8 mouse cellular contexts compared by ENCODE assay signal in genomic region chr5:106695141-106695540, GRCm38 (mm10). TPM values are rescaled to one million over a fixed set of nuclear protein-coding genes. Genes with fewer than 3 reads are reported as not detected.
DNase-seq lines count a peak whose midpoint lies in the region; ATAC-seq and TF ChIP-seq lines count a peak whose summit lies in the region.

No protein-coding gene starts in this region.

- H3K27ac ChIP-seq in embryonic facial prominence, embryonic 12.5 days: peak overlapping the region; percentile 100
- peak overlapping the region; percentile 99; the same call in 1 of the 2 replicates for H3K27ac ChIP-seq in intestine, embryonic 15.5 days
- H3K27ac ChIP-seq in neural tube, embryonic 12.5 days: 0 out of 2 replicates have a peak overlapping the region, but pooled peaks have one; percentile 98

- peak overlapping the region; percentile 83 for H3K4me3 ChIP-seq in lung, adult 2 months (replicated peaks; ENCODE audit: extremely low read depth, low read depth, low read length)
- peak overlapping the region; percentile 78 for H3K4me3 ChIP-seq in embryonic facial prominence, embryonic 12.5 days
- H3K4me3 ChIP-seq in intestine, embryonic 15.5 days (replicated peaks): peak overlapping the region; percentile 91
- H3K4me3 ChIP-seq in neural tube, embryonic 12.5 days: peak overlapping the region; percentile 87

- H3K4me1 ChIP-seq in lung, adult 2 months (ENCODE audit: control insufficient read depth, insufficient read depth, low read length): peaks cover 10% of the 10 kb centered on the region
- peaks cover 14% of the 10 kb centered on the region for H3K4me1 ChIP-seq in embryonic facial prominence, embryonic 12.5 days
- peaks cover 9% of the 10 kb centered on the region; the same call in 1 of the 2 replicates for H3K4me1 ChIP-seq in intestine, embryonic 15.5 days (replicated peaks)
- peaks cover 17% of the 10 kb centered on the region for H3K4me1 ChIP-seq in neural tube, embryonic 12.5 days

- peak overlapping the region; percentile 62 for H3K4me2 ChIP-seq in embryonic facial prominence, embryonic 12.5 days (replicated peaks)
- peak overlapping the region; percentile 76 for H3K4me2 ChIP-seq in intestine, embryonic 15.5 days (replicated peaks)
- peak overlapping the region; percentile 70 for H3K4me2 ChIP-seq in neural tube, embryonic 12.5 days (replicated peaks)

- WGBS in lung, adult 2 months: 25% methylated on average over 9 of the region's 9 CpGs
- WGBS in embryonic facial prominence, embryonic 12.5 days: 40% methylated on average over 9 of the region's 9 CpGs
- WGBS in intestine, embryonic 15.5 days: 27% methylated on average over 9 of the region's 9 CpGs
- 46% methylated on average over 9 of the region's 9 CpGs for WGBS in neural tube, embryonic 12.5 days

- H3K9me3 ChIP-seq in embryonic facial prominence, embryonic 12.5 days: no peaks in the 10 kb centered on the region
- no peaks in the 10 kb centered on the region for H3K9me3 ChIP-seq in intestine, embryonic 15.5 days
- H3K9me3 ChIP-seq in neural tube, embryonic 12.5 days: no peaks in the 10 kb centered on the region

- peak overlapping the region; percentile 94 for H3K9ac ChIP-seq in embryonic facial prominence, embryonic 12.5 days
- H3K9ac ChIP-seq in intestine, embryonic 15.5 days: peak overlapping the region; percentile 99
- H3K9ac ChIP-seq in neural tube, embryonic 12.5 days: peak overlapping the region; percentile 97

- no peak for TF ChIP-seq POLR2A in lung, adult 2 months (IDR thresholded peaks at IDR 0.05; ENCODE audit: borderline replicate concordance, extremely low read depth, low read depth, low read length)

- TF ChIP-seq CTCF in lung, adult 2 months (IDR thresholded peaks at IDR 0.05; ENCODE audit: insufficient read depth, low read length): no peak

- no peak for DNase-seq in lung, adult 2 months
- no peak for DNase-seq in lung, postnatal 14 days
- no peak for DNase-seq in thymus, postnatal 14 days
- no peak for DNase-seq in ovary, postnatal 10 days (ENCODE audit: low spot score)
- no peak for DNase-seq in layer of hippocampus, postnatal 25 days (ENCODE audit: extremely low spot score in 1 of 2, low spot score in 1 of 2)

- H3K27me3 ChIP-seq in embryonic facial prominence, embryonic 12.5 days: no peaks in the 10 kb centered on the region
- no peaks in the 10 kb centered on the region for H3K27me3 ChIP-seq in intestine, embryonic 15.5 days (replicated peaks)
- H3K27me3 ChIP-seq in neural tube, embryonic 12.5 days (replicated peaks): no peaks in the 10 kb centered on the region

- no peak for ATAC-seq in embryonic facial prominence, embryonic 12.5 days (ENCODE audit: insufficient number of reproducible peaks, insufficient read depth, low FRiP score, low TSS enrichment)
- ATAC-seq in intestine, embryonic 15.5 days: no peak
- no peak for ATAC-seq in neural tube, embryonic 12.5 days (ENCODE audit: low FRiP score, low read depth)

- H3K36me3 ChIP-seq in embryonic facial prominence, embryonic 12.5 days: peaks cover 7% of the 10 kb centered on the region; the same call in 1 of the 2 replicates
- no peaks in the 10 kb centered on the region for H3K36me3 ChIP-seq in intestine, embryonic 15.5 days
- peaks cover 5% of the 10 kb centered on the region; the same call in 1 of the 2 replicates for H3K36me3 ChIP-seq in neural tube, embryonic 12.5 days

RNA-seq across cellular contexts. Expression of gene Zfp644, which starts 1.9 kb away (rescaled TPM):
- polyA plus RNA-seq in lung, adult 2 months (2012; rRNA removed): 11.2 and 15.1 TPM in 2 replicates
- 86.2 and 88.9 TPM in 2 replicates for polyA plus RNA-seq in embryonic facial prominence, embryonic 12.5 days (2016; fragmentation: Nextera tagmentation; extraction: Ambion mirVana)
- 41.8 and 55.7 TPM in 2 replicates for polyA plus RNA-seq in intestine, embryonic 15.5 days (2015; fragmentation: Nextera tagmentation; extraction: Ambion mirVana)
- 63.3 and 72.9 TPM in 2 replicates for polyA plus RNA-seq in neural tube, embryonic 12.5 days (2016; fragmentation: Nextera tagmentation; extraction: Ambion mirVana)
- 10 to 100 TPM; 95.4 to 98.2 TPM for total RNA-seq in layer of hippocampus, postnatal 25 days (2021)
